ENCODE assay signal across 29 mouse cellular contexts in the genomic region with DNA sequence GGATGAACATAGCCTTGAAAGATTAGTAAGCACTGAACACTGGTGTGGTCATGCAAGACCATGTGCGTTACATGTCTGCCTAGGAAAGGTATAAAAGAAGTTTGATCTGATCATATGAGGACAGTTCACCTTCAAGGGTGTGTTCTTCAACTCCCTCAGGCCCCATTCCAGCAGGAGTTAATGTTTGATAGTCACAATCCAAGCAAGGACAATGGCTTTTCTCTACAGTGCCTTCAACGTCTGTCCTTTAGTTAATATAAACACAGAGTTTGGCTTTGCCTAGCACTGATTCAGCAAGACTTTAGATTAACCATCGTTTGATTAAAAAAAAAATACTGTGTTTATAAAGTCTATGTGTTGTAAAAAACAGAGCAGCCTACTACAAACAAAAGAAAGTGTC. TPM values are rescaled to one million over a fixed set of nuclear protein-coding genes. Genes with fewer than 3 reads are reported as not detected.
A peak's percentile ranks its signal among the peaks of the same experiment; 100 is the strongest.
DNase-seq lines count a peak whose midpoint lies in the region; ATAC-seq and TF ChIP-seq lines count a peak whose summit lies in the region.
"Had no signal": no experiment of that assay in that cellular context is flagged by ENCODE, and none has a peak within 500 bp of the region (broad histone marks: within the 10 kb centered on the region; RNA-seq: fewer than 3 reads in every experiment).

No protein-coding gene starts in this region.

- no peak overlapping the region for H3K4me2 ChIP-seq in kidney, embryonic 14.5 days (replicated peaks; ENCODE audit: low read depth, low read length)
- no peak overlapping the region for H3K4me2 ChIP-seq in intestine, embryonic 16.5 days (ENCODE audit: low read depth, low read length)
- H3K4me2 ChIP-seq in forebrain, embryonic 12.5 days, result no peak overlapping the region
- H3K4me2 ChIP-seq: embryonic facial prominence, embryonic 13.5 days; heart, embryonic 12.5 days; hindbrain, embryonic 12.5 days; limb, embryonic 15.5 days; liver, embryonic 15.5 days; midbrain, embryonic 15.5 days; neural tube, embryonic 12.5 days had no signal

- POLR2A ChIA-PET in Patski (lab: Charles Lee), result no interaction called here

- no peak for ATAC-seq in kidney, embryonic 14.5 days (ENCODE audit: low FRiP score, low TSS enrichment)
- peak; percentile 22 for ATAC-seq in Patski
- peak; percentile 40 for ATAC-seq in intestine, embryonic 16.5 days
- no peak for ATAC-seq in forebrain, embryonic 12.5 days (ENCODE audit: low FRiP score)
- ATAC-seq: forebrain, embryonic 14.5 days; midbrain, embryonic 15.5 days had no signal

- DNase-seq in kidney, adult 2 months, result peak; percentile 91
- DNase-seq in Patski (ENCODE audit: low read depth, low spot score), result no peak
- peak; percentile 62 for DNase-seq in kidney, postnatal 14 days
- no peak for DNase-seq in gastrocnemius, postnatal 10 days
- DNase-seq: adrenal gland, postnatal 14 days; cerebellum, adult 2 months; cerebellum, postnatal 36 days; embryo, embryonic 11 days; gastrocnemius, adult 2 months; left cerebral cortex, postnatal 4 days; lung, postnatal 36 days; retina, postnatal 1 day; thymus, postnatal 25 days had no signal

- 22% methylated on average over 3 of the region's 3 CpGs for WGBS in kidney, adult 2 months
- WGBS in kidney, embryonic 14.5 days, result 56% methylated on average over 3 of the region's 3 CpGs
- 30% methylated on average over 3 of the region's 3 CpGs for WGBS in intestine, embryonic 16.5 days
- 76% methylated on average over 3 of the region's 3 CpGs for WGBS in forebrain, embryonic 12.5 days

- peak overlapping the region; percentile 96 for H3K27ac ChIP-seq in kidney, adult 2 months (ENCODE audit: insufficient read depth, low read depth, low read length)
- H3K27ac ChIP-seq in kidney, embryonic 14.5 days (ENCODE audit: low read depth, low read length), result no peak overlapping the region
- H3K27ac ChIP-seq in intestine, embryonic 16.5 days (ENCODE audit: low read length), result no peak overlapping the region
- no peak overlapping the region for H3K27ac ChIP-seq in forebrain, embryonic 12.5 days
- H3K27ac ChIP-seq: embryonic facial prominence, embryonic 13.5 days; gastrocnemius, adult 2 months; hindbrain, embryonic 12.5 days; limb, embryonic 15.5 days; liver, embryonic 15.5 days; midbrain, embryonic 15.5 days; neural tube, embryonic 12.5 days had no signal

- TF ChIP-seq POLR2A in kidney, adult 2 months (IDR thresholded peaks at IDR 0.05; ENCODE audit: low read depth, low read length), result no peak

- no peak for TF ChIP-seq CTCF in kidney, adult 2 months (conservative IDR thresholded peaks at IDR 0.05; ENCODE audit: insufficient read depth, insufficient read length, low read depth, low read length)
- TF ChIP-seq CTCF in Patski (IDR thresholded peaks at IDR 0.05), result no peak

- in situ Hi-C loops in Patski (cut with MboI; ENCODE audit: low pct_unique_long_range_greater_than_20kb), result no loop called here

- CTCF ChIA-PET in Patski (lab: Charles Lee), result interaction anchor here (1.2 to 1.7 kb wide), 3 partner anchors 12 to 164 kb away, joined by 3 to 5 read pairs (median 5); no protein-coding TSS in a partner anchor

- H3K9me3 ChIP-seq in kidney, embryonic 14.5 days (ENCODE audit: control insufficient read depth, low read length), result no peaks in the 10 kb centered on the region
- no peaks in the 10 kb centered on the region for H3K9me3 ChIP-seq in intestine, embryonic 16.5 days (ENCODE audit: control insufficient read depth, low read length)
- H3K9me3 ChIP-seq in forebrain, embryonic 12.5 days, result no peaks in the 10 kb centered on the region
- H3K9me3 ChIP-seq: embryonic facial prominence, embryonic 13.5 days; heart, embryonic 12.5 days; hindbrain, embryonic 12.5 days; limb, embryonic 15.5 days; liver, embryonic 15.5 days; midbrain, embryonic 15.5 days; neural tube, embryonic 12.5 days had no signal

- no peak overlapping the region for H3K4me3 ChIP-seq in kidney, adult 2 months (ENCODE audit: insufficient read depth, low read depth, low read length)
- no peak overlapping the region for H3K4me3 ChIP-seq in kidney, embryonic 14.5 days (ENCODE audit: low read length)
- H3K4me3 ChIP-seq in intestine, embryonic 16.5 days (ENCODE audit: low read length), result no peak overlapping the region
- no peak overlapping the region for H3K4me3 ChIP-seq in forebrain, embryonic 12.5 days (replicated peaks)
- H3K4me3 ChIP-seq: embryonic facial prominence, embryonic 13.5 days; erythroblast, embryonic 14.5 days; gastrocnemius, adult 2 months; heart, embryonic 12.5 days; hindbrain, embryonic 12.5 days; limb, embryonic 15.5 days; liver, embryonic 15.5 days; midbrain, embryonic 15.5 days; neural tube, embryonic 12.5 days had no signal

- H3K9ac ChIP-seq in kidney, embryonic 14.5 days (ENCODE audit: low read depth, low read length), result no peak overlapping the region
- H3K9ac ChIP-seq in intestine, embryonic 16.5 days (ENCODE audit: low read depth, low read length), result no peak overlapping the region
- no peak overlapping the region for H3K9ac ChIP-seq in forebrain, embryonic 12.5 days
- H3K9ac ChIP-seq: embryonic facial prominence, embryonic 13.5 days; heart, embryonic 12.5 days; hindbrain, embryonic 12.5 days; limb, embryonic 15.5 days; liver, embryonic 15.5 days; midbrain, embryonic 15.5 days; neural tube, embryonic 12.5 days had no signal

- no peaks in the 10 kb centered on the region for H3K27me3 ChIP-seq in kidney, adult 2 months (replicated peaks; ENCODE audit: control insufficient read depth, insufficient read depth, low read length)
- H3K27me3 ChIP-seq in kidney, embryonic 14.5 days (ENCODE audit: control insufficient read depth, insufficient read depth, low read length), result no peaks in the 10 kb centered on the region
- H3K27me3 ChIP-seq in Patski, result no peaks in the 10 kb centered on the region
- H3K27me3 ChIP-seq in intestine, embryonic 16.5 days (replicated peaks; ENCODE audit: control insufficient read depth, insufficient read depth, low read length), result no peaks in the 10 kb centered on the region
- no peaks in the 10 kb centered on the region for H3K27me3 ChIP-seq in forebrain, embryonic 12.5 days
- H3K27me3 ChIP-seq: embryonic facial prominence, embryonic 13.5 days; heart, embryonic 12.5 days; hindbrain, embryonic 12.5 days; limb, embryonic 15.5 days; liver, embryonic 15.5 days; midbrain, embryonic 15.5 days; neural tube, embryonic 12.5 days had no signal

- H3K4me1 ChIP-seq in kidney, adult 2 months (ENCODE audit: control insufficient read depth, insufficient read depth, low read length), result peaks cover 18% of the 10 kb centered on the region
- 0 out of 2 replicates have a peak, but pooled peaks cover 5% of the 10 kb centered on the region for H3K4me1 ChIP-seq in kidney, embryonic 14.5 days (ENCODE audit: control insufficient read depth, insufficient read depth, low read length)
- H3K4me1 ChIP-seq in intestine, embryonic 16.5 days (ENCODE audit: control insufficient read depth, insufficient read depth, low read length), result peaks cover 8% of the 10 kb centered on the region
- no peaks in the 10 kb centered on the region for H3K4me1 ChIP-seq in forebrain, embryonic 12.5 days
- H3K4me1 ChIP-seq: hindbrain, embryonic 12.5 days; midbrain, embryonic 15.5 days; neural tube, embryonic 12.5 days had no signal

- no peaks in the 10 kb centered on the region for H3K36me3 ChIP-seq in kidney, adult 2 months (ENCODE audit: control insufficient read depth, insufficient read depth, low read length)
- no peaks in the 10 kb centered on the region for H3K36me3 ChIP-seq in kidney, embryonic 14.5 days (ENCODE audit: control insufficient read depth, insufficient read depth, low read length)
- no peaks in the 10 kb centered on the region for H3K36me3 ChIP-seq in intestine, embryonic 16.5 days (ENCODE audit: control insufficient read depth, insufficient read depth, low read length)
- H3K36me3 ChIP-seq in forebrain, embryonic 12.5 days (replicated peaks), result no peaks in the 10 kb centered on the region
- H3K36me3 ChIP-seq: embryonic facial prominence, embryonic 13.5 days; heart, embryonic 12.5 days; hindbrain, embryonic 12.5 days; limb, embryonic 15.5 days; liver, embryonic 15.5 days; midbrain, embryonic 15.5 days; neural tube, embryonic 12.5 days had no signal

RNA-seq across cellular contexts. Expression of gene Gpr88, which starts 49.4 kb away (rescaled TPM):
- 0.39 and 0.80 TPM in 2 replicates for polyA plus RNA-seq in kidney, adult 2 months (2012; rRNA removed)
- polyA plus RNA-seq in kidney, embryonic 14.5 days (2014; fragmentation: Nextera tagmentation; extraction: Ambion mirVana), result 0.65 and 1.2 TPM in 2 replicates
- polyA plus RNA-seq in Patski (2021), result 0.50 TPM
- 0.77 and 1.1 TPM in 2 replicates for polyA plus RNA-seq in intestine, embryonic 16.5 days (2015; fragmentation: Nextera tagmentation; extraction: Ambion mirVana)
- total RNA-seq in gastrocnemius, postnatal 10 days (2021), result under 1 TPM; 0.09 to 0.12 TPM
- polyA plus RNA-seq in forebrain, embryonic 12.5 days (2016; fragmentation: Nextera tagmentation; extraction: Ambion mirVana), result 1.5 and 3.2 TPM in 2 replicates
- total RNA-seq: gastrocnemius, adult 2 months; granulocyte monocyte progenitor cell, adult 5-6 weeks; megakaryocyte-erythroid progenitor cell, adult 5-6 weeks; MEL had no signal
- polyA plus RNA-seq: C2C12; erythroblast, embryonic 14.5 days; heart, embryonic 12.5 days had no signal

Comparison
In these comparisons a context has a peak if more than half of its experiments do, and no peak if none do; other contexts are left out.
1. DNase-seq: peak in kidney, adult 2 months (single experiment) and kidney, postnatal 14 days (single experiment); none in Patski (single experiment) and gastrocnemius, postnatal 10 days (single experiment).
2. ATAC-seq: peak in Patski (single experiment) and intestine, embryonic 16.5 days (single experiment); none in kidney, embryonic 14.5 days (single experiment) and forebrain, embryonic 12.5 days (single experiment).